Mouse (Mus musculus): ENCODE data around the gene Abce1.

Abce1 gene

DNA sequence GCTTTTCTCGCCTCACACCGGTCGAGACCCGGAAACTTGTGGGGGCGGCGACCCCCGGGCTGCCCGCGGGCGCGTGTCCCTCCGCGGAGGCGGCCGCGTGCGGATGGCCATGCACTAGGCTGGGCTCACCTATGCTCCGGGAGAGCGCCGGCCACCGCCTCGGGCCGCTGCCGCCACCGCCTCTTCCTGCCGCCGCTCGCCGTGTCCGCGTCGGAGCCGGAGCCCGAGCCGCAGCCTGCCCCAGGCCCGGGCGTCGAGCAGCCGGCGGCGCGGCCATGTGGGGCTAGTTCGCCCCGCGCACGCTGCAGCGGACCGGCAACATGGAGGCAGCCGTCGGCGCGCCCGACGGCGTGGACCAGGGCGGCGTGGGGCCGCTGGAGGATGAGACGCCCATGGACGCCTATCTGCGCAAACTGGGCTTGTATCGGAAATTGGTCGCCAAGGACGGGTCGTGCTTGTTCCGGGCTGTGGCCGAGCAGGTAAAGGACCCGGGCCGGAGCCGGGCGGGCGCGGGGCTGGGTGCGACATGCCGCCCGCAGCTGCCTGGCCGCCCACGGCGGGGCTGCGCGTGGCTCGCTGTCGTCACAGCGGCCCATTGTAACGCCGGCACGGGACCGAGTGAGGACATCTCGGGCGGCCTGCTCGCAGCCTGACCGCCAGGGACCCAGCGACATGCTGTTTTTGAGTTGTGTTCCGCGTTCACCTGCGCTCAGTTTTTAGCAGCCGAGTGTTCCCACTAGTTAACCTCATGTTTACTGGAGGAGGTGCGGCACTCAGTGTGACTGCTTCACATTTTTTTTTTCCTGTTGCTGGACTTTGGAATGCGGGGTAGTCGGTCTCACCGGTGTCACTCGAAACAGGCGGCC, 71.7 kb downstream of the Abce1 start, which contains the start of gene Otud4:
Gene Otud4, plus strand, starts transcription at position 33 of the 866 bp plus-strand sequence.
- peak; percentile 52 to 68 for DNase-seq

GRCm38 (mm10) chr8:79638707-79639549, 72.6 kb downstream of the Abce1 start:
- peak; percentile 97 to 100 for DNase-seq

- peak in 1 of 2 experiments; percentile 47 for DNase-seq
These were observed 73.4 kb downstream of the Abce1 start for GRCm38 (mm10) chr8:79638001-79638706.

DNA sequence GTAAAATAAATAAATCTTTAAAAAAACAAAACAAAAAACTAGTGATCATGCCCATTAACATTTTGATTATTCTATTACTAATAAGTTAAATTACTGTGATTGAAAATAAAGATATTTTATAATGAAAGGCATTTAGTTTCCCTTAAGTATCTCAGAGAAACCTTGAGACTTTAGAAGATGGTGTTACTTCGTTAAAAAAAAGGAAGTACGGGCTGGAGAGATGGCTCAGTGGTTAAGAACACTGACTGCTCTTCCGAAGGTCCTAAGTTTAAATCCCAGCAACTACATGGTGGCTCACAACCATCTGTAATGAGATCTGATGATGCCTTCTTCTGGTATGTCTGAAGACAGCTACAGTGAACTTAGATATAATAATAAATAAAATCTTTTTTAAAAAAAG, 74.3 kb downstream of the Abce1 start:
- no peak for DNase-seq

- no peak for DNase-seq
These were observed 75.4 kb downstream of the Abce1 start for GRCm38 (mm10) chr8:79636151-79636550.

- no peak for DNase-seq
These were observed 76.0 kb downstream of the Abce1 start for GRCm38 (mm10) chr8:79635491-79635890.
